Comparison of ENCODE assay signal across 1 mouse cellular context in the genomic region with DNA sequence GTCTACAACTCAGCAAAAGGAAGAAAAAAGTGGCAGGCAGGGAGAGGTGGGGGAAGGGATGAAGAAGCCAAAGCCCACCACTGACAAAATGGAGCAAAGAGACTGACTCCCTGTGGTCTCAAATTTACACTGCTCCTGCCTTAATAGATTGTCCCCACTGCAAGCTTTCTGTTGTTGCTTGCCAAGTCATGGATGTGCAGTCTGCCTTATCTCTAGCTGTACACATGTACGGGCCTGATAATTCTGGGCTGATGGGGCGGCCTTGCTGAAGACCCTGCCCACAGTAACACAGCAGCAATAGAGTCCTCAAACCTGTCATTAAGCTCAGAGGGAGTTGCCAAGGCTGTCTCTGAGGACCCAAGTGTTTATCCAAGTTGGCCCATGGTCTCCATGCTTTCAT.
TF ChIP-seq lines count a peak whose summit lies in the region.

No protein-coding gene starts in this region.

TF ChIP-seq in MEL, 35 proteins besides CTCF, POLR2A, EP300 and RAD21 (continued from another document):
- TF ChIP-seq MAFK (IDR thresholded peaks at IDR 0.05; ENCODE audit: borderline replicate concordance, low read depth, low read length): peak; percentile 73
- 0 out of 2 replicates have a peak, but pooled peaks have one; percentile 15 for TF ChIP-seq SMC3 (IDR thresholded peaks at IDR 0.05; ENCODE audit: low read depth, low read length)
- TF ChIP-seq UBTF (IDR thresholded peaks at IDR 0.05; ENCODE audit: borderline replicate concordance, insufficient read depth, low read depth, low read length): no peak
- no peak for TF ChIP-seq ZKSCAN1 (IDR thresholded peaks at IDR 0.05; ENCODE audit: low read depth, low read length)
- TF ChIP-seq USF1 (IDR thresholded peaks at IDR 0.05; ENCODE audit: low read depth, low read length): 0 out of 2 replicates have a peak, but pooled peaks have one; percentile 38
- no peak; the same call in 1 of the 2 replicates for TF ChIP-seq KAT2A (conservative IDR thresholded peaks at IDR 0.05; ENCODE audit: low read depth, low read length)
- 0 out of 2 replicates have a peak, but pooled peaks have one; percentile 21 for TF ChIP-seq CHD1 (IDR thresholded peaks at IDR 0.05; ENCODE audit: low read depth, low read length)
- peak; percentile 72; the same call in 1 of the 2 replicates for TF ChIP-seq BHLHE40 (IDR thresholded peaks at IDR 0.05; ENCODE audit: borderline replicate concordance, low read depth, low read length)
- peak; percentile 91 for TF ChIP-seq TAL1 (IDR thresholded peaks at IDR 0.05; ENCODE audit: low read length)
- TF ChIP-seq MXI1 (IDR thresholded peaks at IDR 0.05; ENCODE audit: low read depth, low read length): peak; percentile 68
- TF ChIP-seq SIN3A (IDR thresholded peaks at IDR 0.05; ENCODE audit: low read length): peak; percentile 90
- TF ChIP-seq MYB (IDR thresholded peaks at IDR 0.05; ENCODE audit: low read depth, low read length): peak; percentile 64; the same call in 1 of the 2 replicates
- TF ChIP-seq E2F4 (IDR thresholded peaks at IDR 0.05; ENCODE audit: borderline replicate concordance, low read depth, low read length): no peak
TF ChIP-seq in MEL: peak in this region for 26.
